Mouse (Mus musculus) hindbrain, embryonic 14.5 days (tissue): ENCODE measurements around the gene Cacnb1. TPM values are rescaled to one million over a fixed set of nuclear protein-coding genes. Genes with fewer than 3 reads are reported as not detected.
A peak's percentile ranks its signal among the peaks of the same experiment; 100 is the strongest.

Source experiments
- ATAC-seq: fragments of 200-750 bp; cut with Nextera tagmentation; 2 replicates; pipeline ENCODE4 v1.8.0; 2017; ENCODE audit warnings: moderate number of reproducible peaks, mild to moderate bottlenecking, moderate TSS enrichment, moderate library complexity; ENCODE audit not compliant: low FRiP score
- DNase-seq: peaks from one replicate; pipeline ENCODE4 v3.0.0-alpha.2; 2015; ENCODE audit warnings: low spot score
- H3K27ac ChIP-seq: fragments of 300-500 bp; sonication (generic); 2 replicates; pipeline ENCODE4 v1.5.1; 2014; ENCODE audit warnings: mild to moderate bottlenecking, moderate library complexity
- H3K27me3 ChIP-seq: fragments of 300-500 bp; sonication (generic); 2 replicates; pipeline ENCODE4 v1.6.1; 2014; ENCODE audit warnings: mild to moderate bottlenecking, low read length, mixed read lengths; ENCODE audit not compliant: control insufficient read depth, insufficient read depth
- H3K36me3 ChIP-seq: fragments of 300-500 bp; sonication (generic); replicated peaks from 2 replicates; pipeline ENCODE4 v1.6.1; 2014; ENCODE audit not compliant: control insufficient read depth, insufficient read depth
- H3K4me1 ChIP-seq: fragments of 300-500 bp; sonication (generic); replicated peaks from 2 replicates; pipeline ENCODE4 v1.6.1; 2014; ENCODE audit warnings: antibody characterized with exemption, low read length, mixed read lengths; ENCODE audit not compliant: control insufficient read depth, insufficient read depth
- H3K4me2 ChIP-seq: fragments of 300-500 bp; sonication (generic); replicated peaks from 2 replicates; pipeline ENCODE4 v1.6.1; 2014; ENCODE audit warnings: mild to moderate bottlenecking, moderate library complexity
- H3K4me3 ChIP-seq: fragments of 300-500 bp; sonication (generic); replicated peaks from 2 replicates; pipeline ENCODE4 v1.5.1; 2014; ENCODE audit warnings: mild to moderate bottlenecking, low read length
- H3K9ac ChIP-seq: fragments of 300-500 bp; sonication (generic); 2 replicates; pipeline ENCODE4 v1.6.1; 2014
- H3K9me3 ChIP-seq: fragments of 300-500 bp; sonication (generic); 2 replicates; pipeline ENCODE4 v1.6.1; 2016; ENCODE audit warnings: low read length; ENCODE audit not compliant: control insufficient read depth
- WGBS: fragments of 180-500 bp; shearing (Covaris S2); extraction: QIAGEN DNeasy Blood & Tissue Kit; methylation state at CpG from one replicate; pipeline ENCODE4 v1.1.7; 2014; 5-methylcytosine and 5-hydroxymethylcytosine counted together
- polyA plus RNA-seq: library from polyadenylated mRNA; unstranded; fragments of >200 nt; fragmentation: Nextera tagmentation; extraction: Ambion mirVana; gene quantifications from 2 replicates; pipeline ENCODE4 v1.2.1, GENCODE M21; 2014

Cacnb1 gene
- polyA plus RNA-seq, 1 experiment from 2014 or later: 40.0 TPM

GRCm38 (mm10) chr11:97959300-97959680 lies 63.5 kb downstream of the Cacnb1 start:
- H3K27me3 ChIP-seq: no peaks in the 10 kb centered on the region
- DNase-seq (peak; percentile 37), ATAC-seq (no peak)
- no peak overlapping the region for H3K27ac ChIP-seq
- H3K4me3 ChIP-seq: no peak overlapping the region
- no peaks in the 10 kb centered on the region for H3K36me3 ChIP-seq
- 39% methylated on average over 5 of the region's 5 CpGs for WGBS
- H3K4me1 ChIP-seq: peaks cover 23% of the 10 kb centered on the region; the same call in 1 of the 2 replicates
- no peaks in the 10 kb centered on the region for H3K9me3 ChIP-seq
- no peak overlapping the region for H3K4me2 ChIP-seq
- no peak overlapping the region for H3K9ac ChIP-seq

GRCm38 (mm10) chr11:97958641-97959299 lies 64.1 kb downstream of the Cacnb1 start:
- DNase-seq (no peak), ATAC-seq (no peak)
- H3K9me3 ChIP-seq: no peaks in the 10 kb centered on the region
- H3K27me3 ChIP-seq: no peaks in the 10 kb centered on the region
- H3K4me3 ChIP-seq: no peak overlapping the region
- H3K9ac ChIP-seq: no peak overlapping the region
- H3K4me1 ChIP-seq: peaks cover 23% of the 10 kb centered on the region; the same call in 1 of the 2 replicates
- no peaks in the 10 kb centered on the region for H3K36me3 ChIP-seq
- no peak overlapping the region for H3K4me2 ChIP-seq
- WGBS: 77% methylated on average over 7 of the region's 7 CpGs
- no peak overlapping the region for H3K27ac ChIP-seq

- no peak overlapping the region for H3K9ac ChIP-seq
- H3K4me1 ChIP-seq: peaks cover 23% of the 10 kb centered on the region; the same call in 1 of the 2 replicates
- no peak overlapping the region for H3K27ac ChIP-seq
- peak; percentile 30 for DNase-seq
- no peak for ATAC-seq
- no peaks in the 10 kb centered on the region for H3K36me3 ChIP-seq
- no peak overlapping the region for H3K4me3 ChIP-seq
- H3K4me2 ChIP-seq: no peak overlapping the region
- 45% methylated on average over 6 of the region's 6 CpGs for WGBS
- no peaks in the 10 kb centered on the region for H3K9me3 ChIP-seq
- no peaks in the 10 kb centered on the region for H3K27me3 ChIP-seq
Observed at GRCm38 (mm10) chr11:97956905-97957560, 65.8 kb downstream of the Cacnb1 start.

- no peaks in the 10 kb centered on the region for H3K36me3 ChIP-seq
- no peaks in the 10 kb centered on the region for H3K27me3 ChIP-seq
- no peak overlapping the region for H3K9ac ChIP-seq
- no peak overlapping the region for H3K4me2 ChIP-seq
- H3K4me3 ChIP-seq: no peak overlapping the region
- H3K9me3 ChIP-seq: no peaks in the 10 kb centered on the region
- H3K27ac ChIP-seq: no peak overlapping the region
- ATAC-seq: no peak
- peaks cover 23% of the 10 kb centered on the region; the same call in 1 of the 2 replicates for H3K4me1 ChIP-seq
- no peak for DNase-seq
- WGBS: 32% methylated on average over 4 of the region's 4 CpGs
Observed at GRCm38 (mm10) chr11:97955915-97956314, 66.9 kb downstream of the Cacnb1 start.

- Histone ChIP-seq H3K9me3 (no peaks in the 10 kb centered on the region), H3K9ac (no peak overlapping the region), H3K27ac (no peak overlapping the region), H3K27me3 (no peaks in the 10 kb centered on the region), H3K36me3 (no peaks in the 10 kb centered on the region), H3K4me1 (peaks cover 25% of the 10 kb centered on the region), H3K4me2 (no peak overlapping the region), H3K4me3 (no peak overlapping the region)
- no peak for ATAC-seq
- DNase-seq: no peak
- WGBS: 84% methylated on average over 9 of the region's 9 CpGs
Observed at GRCm38 (mm10) chr11:97955146-97955902, 67.5 kb downstream of the Cacnb1 start.

GRCm38 (mm10) chr11:97954469-97955141 lies 68.2 kb downstream of the Cacnb1 start:
- Histone ChIP-seq H3K4me3 (no peak overlapping the region), H3K27ac (no peak overlapping the region), H3K9ac (no peak overlapping the region), H3K4me1 (peaks cover 32% of the 10 kb centered on the region), H3K9me3 (no peaks in the 10 kb centered on the region), H3K36me3 (no peaks in the 10 kb centered on the region), H3K4me2 (no peak overlapping the region), H3K27me3 (no peaks in the 10 kb centered on the region)
- 74% methylated on average over 14 of the region's 14 CpGs for WGBS
- DNase-seq (no peak), ATAC-seq (no peak)

GRCm38 (mm10) chr11:97953939-97954275 lies 68.9 kb downstream of the Cacnb1 start:
- Histone ChIP-seq H3K4me3 (no peak overlapping the region), H3K36me3 (no peaks in the 10 kb centered on the region), H3K9ac (no peak overlapping the region), H3K4me2 (no peak overlapping the region), H3K27ac (no peak overlapping the region), H3K4me1 (peaks cover 30% of the 10 kb centered on the region), H3K9me3 (no peaks in the 10 kb centered on the region), H3K27me3 (no peaks in the 10 kb centered on the region)
- DNase-seq (no peak), ATAC-seq (no peak)
- WGBS: 95% methylated on average over 6 of the region's 6 CpGs

- H3K9ac ChIP-seq: no peak overlapping the region
- no peaks in the 10 kb centered on the region for H3K9me3 ChIP-seq
- no peak overlapping the region for H3K4me3 ChIP-seq
- no peaks in the 10 kb centered on the region for H3K27me3 ChIP-seq
- no peak for ATAC-seq
- no peak overlapping the region for H3K27ac ChIP-seq
- H3K4me2 ChIP-seq: no peak overlapping the region
- peaks cover 30% of the 10 kb centered on the region for H3K4me1 ChIP-seq
- H3K36me3 ChIP-seq: no peaks in the 10 kb centered on the region
- WGBS: 82% methylated on average over 16 of the region's 16 CpGs
- no peak for DNase-seq
Observed at GRCm38 (mm10) chr11:97953179-97953938, 69.5 kb downstream of the Cacnb1 start.
